Mouse (Mus musculus): ENCODE measurements around the gene Creld1.

GRCm38 (mm10) chr6:113492101-113492864 lies 9.2 kb downstream of the Creld1 start:
- no peak for TF ChIP-seq POLR2A (IDR thresholded peaks at IDR 0.05; ENCODE audit: control insufficient read depth in 1 of 2, insufficient read depth in 1 of 2, low read depth in 1 of 2, low read length in 2 of 2, poor library complexity in 1 of 2)
- no peak for TF ChIP-seq ETS1 (IDR thresholded peaks at IDR 0.05; ENCODE audit: low read depth, low read length)
